Mouse (Mus musculus): ENCODE results near the gene Vmo1. TPM values are rescaled to one million over a fixed set of nuclear protein-coding genes. Genes with fewer than 3 reads are reported as not detected.

Gene Vmo1
- not detected for total RNA-seq (2023)

GRCm38 (mm10) chr11:70514288-70514687 is at the start of gene Vmo1:
Gene Vmo1, minus strand, starts transcription at chr11:70514616.

GRCm38 (mm10) chr11:70562287-70562994 is 48.0 kb upstream of the Vmo1 start, which contains the start of gene Mink1:
Gene Mink1, plus strand, starts transcription at chr11:70562881.

GRCm38 (mm10) chr11:70539877-70540587 is 25.6 kb upstream of the Vmo1 start, which contains the start of gene Pld2:
Gene Pld2, plus strand, starts transcription at chr11:70540064.

GRCm38 (mm10) chr11:70532839-70533238 is 18.4 kb upstream of the Vmo1 start, which contains the start of gene Gm40193:
Gene Gm40193, minus strand, starts transcription at chr11:70532939.

GRCm38 (mm10) chr11:70525184-70525678 is 10.8 kb upstream of the Vmo1 start, which contains the start of gene Psmb6:
Gene Psmb6, plus strand, starts transcription at chr11:70525367.

GRCm38 (mm10) chr11:70518923-70519322 is 4.5 kb upstream of the Vmo1 start, which contains the start of gene Gltpd2:
Gene Gltpd2, plus strand, starts transcription at chr11:70519196.

GRCm38 (mm10) chr11:70504970-70505369 is 9.4 kb downstream of the Vmo1 start, which contains the start of gene Tm4sf5:
Gene Tm4sf5, plus strand, starts transcription at chr11:70505244.

Other genes with a start within 250 kb of the Vmo1 start
- gene Alox12e, start 192.0 kb downstream of the Vmo1 start, total RNA-seq (2023), result not detected
- 0.77 TPM for gene Alox15, start 162.6 kb downstream of the Vmo1 start, total RNA-seq (2023)
- 26.8 TPM for gene Pelp1, start 104.6 kb downstream of the Vmo1 start, total RNA-seq (2023)
- 289 TPM for gene Arrb2, start 82.0 kb downstream of the Vmo1 start, total RNA-seq (2023)
- 27.4 TPM for gene Med11, start 62.7 kb downstream of the Vmo1 start, total RNA-seq (2023)
- gene Zmynd15, start 55.2 kb downstream of the Vmo1 start, total RNA-seq (2023), result 1.8 TPM
- 2.5 TPM for gene Cxcl16, start 54.6 kb downstream of the Vmo1 start, total RNA-seq (2023)
- not detected for gene Tm4sf5, start 9.4 kb downstream of the Vmo1 start, total RNA-seq (2023)
- gene Gltpd2, start 4.6 kb upstream of the Vmo1 start, total RNA-seq (2023), result not detected
- gene Psmb6, start 10.8 kb upstream of the Vmo1 start, total RNA-seq (2023), result 123 TPM
- gene Gm40193, start 18.3 kb upstream of the Vmo1 start, total RNA-seq (2023), result not detected
- gene Pld2, start 25.4 kb upstream of the Vmo1 start, total RNA-seq (2023), result 3.7 TPM
- gene Mink1, start 48.3 kb upstream of the Vmo1 start, total RNA-seq (2023), result 159 TPM
- 0.95 TPM for gene 4930544D05Rik, start 101.2 kb upstream of the Vmo1 start, total RNA-seq (2023)
- 1.5 TPM for gene Chrne, start 104.6 kb upstream of the Vmo1 start, total RNA-seq (2023)
- not detected for gene Gp1ba, start 124.5 kb upstream of the Vmo1 start, total RNA-seq (2023)
- 242 TPM for gene Rnf167, start 132.6 kb upstream of the Vmo1 start, total RNA-seq (2023)
- gene Slc25a11, start 132.9 kb upstream of the Vmo1 start, total RNA-seq (2023), result 53.9 TPM
- gene Pfn1, start 140.0 kb upstream of the Vmo1 start, total RNA-seq (2023), result 1,382 TPM
- 22.7 TPM for gene Eno3, start 142.6 kb upstream of the Vmo1 start, total RNA-seq (2023)
- gene Spag7, start 154.8 kb upstream of the Vmo1 start, total RNA-seq (2023), result 34.6 TPM
- gene Camta2, start 173.5 kb upstream of the Vmo1 start, total RNA-seq (2023), result 45.5 TPM
- gene Inca1, start 185.5 kb upstream of the Vmo1 start, total RNA-seq (2023), result not detected
- gene Kif1c, start 185.9 kb upstream of the Vmo1 start, total RNA-seq (2023), result 27.4 TPM
- 2.8 TPM for gene Zfp3, start 249.6 kb upstream of the Vmo1 start, total RNA-seq (2023)